Mouse (Mus musculus) hindbrain, embryonic 12.5 days (tissue): ENCODE data around the gene Mrps27. TPM values are rescaled to one million over a fixed set of nuclear protein-coding genes. Genes with fewer than 3 reads are reported as not detected.
A peak's percentile ranks its signal among the peaks of the same experiment; 100 is the strongest.

Source experiments
- ATAC-seq: fragments of 200-750 bp; cut with Nextera tagmentation; 2 replicates; pipeline ENCODE4 v1.8.0; 2017; ENCODE audit warnings: moderate TSS enrichment; ENCODE audit not compliant: low FRiP score
- H3K27ac ChIP-seq: fragments of 300-500 bp; sonication (generic); 2 replicates; pipeline ENCODE4 v1.5.1; 2016; ENCODE audit warnings: mild to moderate bottlenecking
- H3K27me3 ChIP-seq: fragments of 300-500 bp; sonication (generic); 2 replicates; pipeline ENCODE4 v1.6.1; 2016; ENCODE audit warnings: mild to moderate bottlenecking
- H3K36me3 ChIP-seq: fragments of 300-500 bp; sonication (generic); 2 replicates; pipeline ENCODE4 v1.6.1; 2016; ENCODE audit warnings: mild to moderate bottlenecking
- H3K4me1 ChIP-seq: fragments of 300-500 bp; sonication (generic); 2 replicates; pipeline ENCODE4 v1.6.1; 2016
- H3K4me2 ChIP-seq: fragments of 300-500 bp; sonication (generic); replicated peaks from 2 replicates; pipeline ENCODE4 v1.6.1; 2016; ENCODE audit warnings: mild to moderate bottlenecking
- H3K4me3 ChIP-seq: fragments of 300-500 bp; sonication (generic); 2 replicates; pipeline ENCODE4 v1.5.1; 2016; ENCODE audit warnings: mild to moderate bottlenecking
- H3K9ac ChIP-seq: fragments of 300-500 bp; sonication (generic); 2 replicates; pipeline ENCODE4 v1.6.1; 2016; ENCODE audit warnings: mild to moderate bottlenecking, moderate library complexity
- H3K9me3 ChIP-seq: fragments of 300-500 bp; sonication (generic); replicated peaks from 2 replicates; pipeline ENCODE4 v1.6.1; 2016; ENCODE audit warnings: mild to moderate bottlenecking
- WGBS: fragments of 180-500 bp; shearing (Covaris S2); methylation state at CpG from one replicate; pipeline ENCODE4 v1.1.7; 2016; 5-methylcytosine and 5-hydroxymethylcytosine counted together
- polyA plus RNA-seq: library from polyadenylated mRNA; unstranded; fragments of >200 nt; fragmentation: Nextera tagmentation; extraction: Ambion mirVana; gene quantifications from 2 replicates; pipeline ENCODE4 v1.2.1, GENCODE M21; 2016

Gene Mrps27
- polyA plus RNA-seq, 1 experiment from 2014 or later = 45.9 TPM

GRCm38 (mm10) chr13:99433068-99434008 lies 88.8 kb downstream of the Mrps27 start:
- H3K4me2 ChIP-seq = no peak overlapping the region
- no peak overlapping the region for H3K27ac ChIP-seq
- H3K9ac ChIP-seq = no peak overlapping the region
- no peaks in the 10 kb centered on the region for H3K27me3 ChIP-seq
- no peak for ATAC-seq
- no peaks in the 10 kb centered on the region for H3K9me3 ChIP-seq
- 95% methylated on average over 29 of the region's 29 CpGs for WGBS
- H3K4me3 ChIP-seq = no peak overlapping the region
- H3K4me1 ChIP-seq = peaks cover 2% of the 10 kb centered on the region; the same call in 1 of the 2 replicates
- peaks cover 98% of the 10 kb centered on the region for H3K36me3 ChIP-seq

GRCm38 (mm10) chr13:99434494-99434893 lies 89.9 kb downstream of the Mrps27 start:
- no peaks in the 10 kb centered on the region for H3K9me3 ChIP-seq
- 96% methylated on average over 9 of the region's 9 CpGs for WGBS

GRCm38 (mm10) chr13:99437051-99437450 lies 92.5 kb downstream of the Mrps27 start:
- ATAC-seq = no peak
- H3K27me3 ChIP-seq = no peaks in the 10 kb centered on the region
- H3K4me2 ChIP-seq = no peak overlapping the region
- H3K27ac ChIP-seq = no peak overlapping the region
- no peak overlapping the region for H3K4me3 ChIP-seq
- peaks cover 11% of the 10 kb centered on the region for H3K4me1 ChIP-seq
- H3K9me3 ChIP-seq = no peaks in the 10 kb centered on the region
- peaks cover 95% of the 10 kb centered on the region for H3K36me3 ChIP-seq
- H3K9ac ChIP-seq = no peak overlapping the region

More at GRCm38 (mm10) chr13:99434494-99434893, 89.9 kb downstream of the Mrps27 start:
- H3K4me3 ChIP-seq = no peak overlapping the region
- no peak overlapping the region for H3K27ac ChIP-seq
- ATAC-seq = no peak
- H3K4me2 ChIP-seq = no peak overlapping the region
- H3K4me1 ChIP-seq = no peaks in the 10 kb centered on the region
- no peak overlapping the region for H3K9ac ChIP-seq
- H3K27me3 ChIP-seq = no peaks in the 10 kb centered on the region
- peaks cover 98% of the 10 kb centered on the region for H3K36me3 ChIP-seq

- Histone ChIP-seq H3K4me1 (peaks cover 34% of the 10 kb centered on the region), H3K4me3 (no peak overlapping the region), H3K4me2 (no peak overlapping the region), H3K27ac (no peak overlapping the region), H3K9me3 (no peaks in the 10 kb centered on the region), H3K36me3 (peaks cover 72% of the 10 kb centered on the region), H3K9ac (no peak overlapping the region), H3K27me3 (no peaks in the 10 kb centered on the region)
- no peak for ATAC-seq
- 97% methylated on average over 5 of the region's 5 CpGs for WGBS
Observed at GRCm38 (mm10) chr13:99439357-99439756, 94.8 kb downstream of the Mrps27 start.

GRCm38 (mm10) chr13:99440228-99440627 lies 95.6 kb downstream of the Mrps27 start:
- Histone ChIP-seq H3K9me3 (no peaks in the 10 kb centered on the region), H3K4me1 (peaks cover 42% of the 10 kb centered on the region), H3K4me2 (no peak overlapping the region), H3K36me3 (peaks cover 63% of the 10 kb centered on the region), H3K4me3 (no peak overlapping the region), H3K27ac (no peak overlapping the region), H3K9ac (no peak overlapping the region), H3K27me3 (no peaks in the 10 kb centered on the region)
- no peak for ATAC-seq
- 90% methylated on average over 2 of the region's 2 CpGs for WGBS

GRCm38 (mm10) chr13:99441700-99442433 lies 97.3 kb downstream of the Mrps27 start:
- Histone ChIP-seq H3K4me1 (peaks cover 55% of the 10 kb centered on the region), H3K9ac (no peak overlapping the region), H3K27ac (peak overlapping the region; percentile 91), H3K4me3 (peak overlapping the region; percentile 24; the same call in 1 of the 2 replicates), H3K9me3 (no peaks in the 10 kb centered on the region), H3K27me3 (no peaks in the 10 kb centered on the region), H3K36me3 (peaks cover 49% of the 10 kb centered on the region), H3K4me2 (peak overlapping the region; percentile 47)
- ATAC-seq = no peak
- 37% methylated on average over 18 of the region's 18 CpGs for WGBS

- peak overlapping the region; percentile 47 for H3K4me2 ChIP-seq
- no peaks in the 10 kb centered on the region for H3K27me3 ChIP-seq
- H3K27ac ChIP-seq = peak overlapping the region; percentile 91
- peaks cover 41% of the 10 kb centered on the region for H3K36me3 ChIP-seq
- 28% methylated on average over 12 of the region's 12 CpGs for WGBS
- H3K4me1 ChIP-seq = peaks cover 63% of the 10 kb centered on the region
- peak overlapping the region; percentile 24 for H3K4me3 ChIP-seq
- no peaks in the 10 kb centered on the region for H3K9me3 ChIP-seq
- ATAC-seq = no peak
- peak overlapping the region; percentile 36 for H3K9ac ChIP-seq
Observed at GRCm38 (mm10) chr13:99442434-99443249, 98.1 kb downstream of the Mrps27 start.

GRCm38 (mm10) chr13:99443484-99444175 lies 99.0 kb downstream of the Mrps27 start:
- peaks cover 72% of the 10 kb centered on the region for H3K4me1 ChIP-seq
- H3K36me3 ChIP-seq = peaks cover 31% of the 10 kb centered on the region
- ATAC-seq = peak; percentile 64

GRCm38 (mm10) chr13:99444431-99444871 lies 99.9 kb downstream of the Mrps27 start:
- no peaks in the 10 kb centered on the region for H3K27me3 ChIP-seq
- H3K4me3 ChIP-seq = peak overlapping the region; percentile 24
- H3K4me1 ChIP-seq = peaks cover 80% of the 10 kb centered on the region
- peak overlapping the region; percentile 47 for H3K4me2 ChIP-seq
- H3K36me3 ChIP-seq = peaks cover 23% of the 10 kb centered on the region
- H3K27ac ChIP-seq = peak overlapping the region; percentile 91
- 7% methylated on average over 10 of the region's 10 CpGs for WGBS
- peak; percentile 90 for ATAC-seq
- peak overlapping the region; percentile 36; the same call in 1 of the 2 replicates for H3K9ac ChIP-seq
- H3K9me3 ChIP-seq = no peaks in the 10 kb centered on the region

More at GRCm38 (mm10) chr13:99443484-99444175, 99.0 kb downstream of the Mrps27 start:
- Histone ChIP-seq H3K27me3 (no peaks in the 10 kb centered on the region), H3K27ac (peak overlapping the region; percentile 91), H3K9me3 (no peaks in the 10 kb centered on the region), H3K9ac (peak overlapping the region; percentile 36; the same call in 1 of the 2 replicates), H3K4me3 (peak overlapping the region; percentile 24), H3K4me2 (peak overlapping the region; percentile 47)
- WGBS = 29% methylated on average over 7 of the region's 7 CpGs

- 1% methylated on average over 6 of the region's 6 CpGs for WGBS
- H3K27me3 ChIP-seq = no peaks in the 10 kb centered on the region
- peak overlapping the region; percentile 47 for H3K4me2 ChIP-seq
- H3K4me3 ChIP-seq = no peak overlapping the region
- H3K36me3 ChIP-seq = peaks cover 18% of the 10 kb centered on the region
- peak overlapping the region; percentile 91 for H3K27ac ChIP-seq
- peaks cover 82% of the 10 kb centered on the region for H3K4me1 ChIP-seq
- no peaks in the 10 kb centered on the region for H3K9me3 ChIP-seq
- H3K9ac ChIP-seq = no peak overlapping the region
- peak; percentile 58 for ATAC-seq
Observed at GRCm38 (mm10) chr13:99444880-99445279, 100.3 kb downstream of the Mrps27 start.

- H3K9me3 ChIP-seq = no peaks in the 10 kb centered on the region
- H3K4me3 ChIP-seq = peak overlapping the region; percentile 28
- H3K4me2 ChIP-seq = peak overlapping the region; percentile 47
- H3K36me3 ChIP-seq = no peaks in the 10 kb centered on the region
- H3K27ac ChIP-seq = peak overlapping the region; percentile 91
- WGBS = 42% methylated on average over 7 of the region's 7 CpGs
- ATAC-seq = no peak
- peak overlapping the region; percentile 36; the same call in 1 of the 2 replicates for H3K9ac ChIP-seq
- peaks cover 86% of the 10 kb centered on the region for H3K4me1 ChIP-seq
- H3K27me3 ChIP-seq = no peaks in the 10 kb centered on the region
Observed at GRCm38 (mm10) chr13:99447002-99447401, 102.4 kb downstream of the Mrps27 start.
